Mouse (Mus musculus) kidney, adult 11 months (tissue): ENCODE measurements around the gene Irak2.
"Not testable (repeated sequence)": the region's sequence is repeated elsewhere in the genome, so short reads cannot be mapped to it uniquely, and the experiment has no call there.

Experiments used
- DNase-seq: peaks from one replicate; pipeline ENCODE4 v3.0.0; 2022

The Irak2 gene

GRCm38 (mm10) chr6:113713389-113713788 lies 75.1 kb downstream of the Irak2 start:
- not testable (repeated sequence) for DNase-seq

DNA sequence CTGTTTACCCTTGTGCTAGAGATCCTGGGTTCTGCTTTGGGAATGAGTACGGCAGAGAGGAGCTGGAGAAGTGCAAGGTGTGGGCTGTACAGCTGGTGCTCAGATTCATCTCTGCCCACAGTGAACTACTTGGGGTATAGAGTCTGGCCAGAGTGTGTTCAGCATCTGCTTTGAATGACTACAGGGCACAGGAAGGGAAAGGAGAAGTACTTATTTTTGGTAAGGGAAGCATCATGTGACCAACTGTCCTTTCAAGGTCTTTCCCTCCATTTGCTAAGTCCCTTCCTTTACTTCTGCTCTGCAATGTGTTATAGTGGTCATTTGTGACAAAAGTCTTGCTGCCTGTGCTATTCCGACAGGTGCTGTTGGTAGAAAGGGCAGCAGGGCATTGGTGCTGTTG lies 76.0 kb downstream of the Irak2 start:
- no peak for DNase-seq

DNA sequence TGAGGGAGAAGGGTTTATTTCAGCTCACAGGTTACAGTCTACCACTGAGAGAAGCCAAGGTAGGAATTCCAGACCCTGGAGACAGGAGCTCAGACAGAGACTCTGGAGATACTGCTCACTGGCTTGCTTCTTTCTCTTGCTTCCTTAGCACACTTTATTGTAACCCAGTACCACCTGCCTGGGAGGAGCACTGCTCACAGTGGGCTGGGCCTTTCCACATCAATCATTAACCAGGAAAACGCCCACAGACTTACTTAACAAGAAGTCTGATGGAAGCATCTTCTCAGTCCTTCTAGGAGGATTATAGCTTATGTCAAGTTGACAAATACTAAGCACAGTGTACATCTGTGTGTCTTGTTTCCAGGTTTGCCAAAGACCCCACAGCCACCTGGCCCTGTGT lies 76.5 kb downstream of the Irak2 start:
- peak; percentile 45 for DNase-seq

- no peak for DNase-seq
Measured at GRCm38 (mm10) chr6:113717541-113717940, 79.3 kb downstream of the Irak2 start.

DNA sequence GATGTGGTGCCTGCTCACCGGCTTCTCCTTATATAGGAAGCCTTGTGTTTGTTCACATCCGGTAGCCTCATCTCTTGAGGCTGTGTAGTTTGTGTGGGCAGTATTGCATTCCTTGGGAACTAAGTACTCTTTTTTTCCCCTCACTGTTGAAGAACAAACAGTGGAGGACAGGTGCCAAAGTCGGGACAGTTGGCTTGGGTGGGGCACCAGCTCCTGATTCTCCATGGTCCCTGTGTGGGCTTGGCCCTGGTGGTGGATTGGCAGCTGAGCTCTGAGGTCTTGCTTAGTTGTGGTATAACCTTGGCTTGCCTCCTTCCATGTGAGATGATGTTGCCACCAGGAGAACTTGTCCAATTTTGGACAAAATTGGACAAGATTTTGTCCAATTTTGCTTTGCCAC lies 81.6 kb downstream of the Irak2 start, which contains the start of gene Ghrl:
Ghrl (minus strand) TSS at position 3 of the 400 bp plus-strand sequence.
- DNase-seq: no peak

DNA sequence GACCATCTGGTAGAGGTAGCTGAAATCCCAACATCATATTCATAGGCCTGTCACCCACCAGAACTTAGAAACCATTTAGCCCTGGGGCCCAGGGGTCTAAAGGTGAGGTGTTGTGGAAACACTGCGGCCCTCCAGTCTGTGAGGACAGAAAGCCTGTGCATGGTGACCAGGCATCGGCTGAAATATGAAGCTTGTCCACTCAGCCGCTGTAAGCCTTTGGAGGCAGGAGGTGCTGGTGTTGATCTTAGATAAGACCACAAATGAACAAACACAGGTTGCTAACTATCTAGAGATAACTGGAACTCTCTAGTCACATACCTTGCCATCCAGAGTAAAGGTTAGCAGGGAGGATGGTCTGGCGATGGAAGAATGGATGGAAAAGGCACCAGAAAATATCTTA lies 82.8 kb downstream of the Irak2 start:
- DNase-seq: no peak

DNA sequence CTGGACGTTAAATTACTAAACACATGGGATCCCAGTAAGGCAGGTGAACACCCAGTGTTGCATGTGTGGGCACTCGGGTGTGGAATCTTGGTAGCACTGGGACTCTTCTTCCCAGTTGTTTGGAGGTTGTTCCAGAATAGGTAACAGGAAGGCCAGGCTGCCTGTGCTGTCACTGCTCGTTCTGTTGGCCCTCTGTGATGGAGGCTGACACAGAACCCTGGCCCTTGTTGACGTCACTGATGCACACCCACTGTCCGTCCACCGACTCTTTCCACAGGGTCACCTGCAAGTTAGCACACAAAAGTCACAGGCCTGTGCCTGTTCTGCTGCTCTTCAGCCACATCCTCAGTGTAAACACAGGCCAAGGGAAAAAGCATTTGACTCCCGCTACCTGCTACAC lies 89.9 kb downstream of the Irak2 start:
- no peak for DNase-seq

DNA sequence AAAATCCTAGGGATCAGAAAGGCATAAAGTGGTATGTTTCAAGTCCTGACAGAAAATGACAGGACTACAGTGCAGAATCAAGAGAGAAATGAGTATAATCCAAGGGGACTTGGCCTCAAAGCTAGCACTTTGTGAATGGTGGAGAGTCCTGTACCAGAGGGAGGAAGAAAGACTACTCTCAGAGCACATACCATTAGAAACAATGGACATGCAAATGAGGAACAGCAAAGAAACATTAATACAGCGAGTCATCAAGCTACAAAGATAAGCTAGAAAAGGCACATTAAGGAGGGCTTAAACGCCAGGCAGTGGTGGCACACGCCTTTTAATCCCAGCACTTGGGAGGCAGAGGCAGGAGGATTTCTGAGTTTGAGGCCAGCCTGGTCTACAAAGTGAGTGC lies 93.0 kb downstream of the Irak2 start:
- no peak for DNase-seq

- peak; percentile 32 for DNase-seq
Measured at GRCm38 (mm10) chr6:113737318-113738046, 99.2 kb downstream of the Irak2 start.

GRCm38 (mm10) chr6:113740236-113741217 lies 102.3 kb downstream of the Irak2 start, which contains the start of gene Sec13:
Gene Sec13, minus strand, starts transcription at chr6:113740743.
- DNase-seq: peak; percentile 70

GRCm38 (mm10) chr6:113741425-113741824 lies 103.2 kb downstream of the Irak2 start:
- DNase-seq: no peak

DNA sequence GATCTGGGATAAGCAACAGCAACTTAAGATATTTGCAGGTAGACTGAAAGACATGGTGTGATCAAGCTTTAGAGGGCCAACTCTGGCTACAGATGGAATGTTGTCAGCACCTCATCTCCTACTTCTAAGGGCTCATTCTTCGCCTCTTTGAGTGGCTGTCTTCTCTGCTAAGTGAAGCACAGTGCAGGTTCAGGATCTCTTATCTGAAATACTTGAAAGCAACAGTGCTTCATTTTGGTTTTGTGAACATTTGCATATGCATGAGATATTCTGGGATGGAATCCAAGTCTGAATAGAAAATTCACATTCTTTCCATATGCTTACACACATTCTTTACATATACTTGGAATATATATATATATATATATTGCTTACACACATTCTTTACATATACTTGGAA lies 104.1 kb downstream of the Irak2 start:
- DNase-seq: no peak

DNA sequence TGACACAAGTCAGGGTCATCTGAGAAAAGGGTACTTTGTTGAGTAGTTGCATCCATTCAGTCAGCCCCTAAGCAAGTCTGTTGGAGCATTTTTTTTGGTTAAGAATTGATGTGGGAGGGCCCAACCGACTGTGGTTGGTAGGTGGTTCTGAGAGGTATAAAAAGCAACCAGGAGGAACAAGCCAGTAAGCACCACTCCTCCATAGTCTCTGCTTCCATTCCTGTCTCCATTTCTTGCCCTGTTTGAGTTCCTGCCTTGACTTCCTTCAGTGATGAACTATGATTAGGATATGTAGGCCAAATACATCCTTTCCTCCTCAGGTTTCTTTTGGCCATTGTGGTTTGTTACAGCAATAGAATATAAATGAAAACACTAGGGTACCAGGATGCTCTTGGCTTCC lies 104.8 kb downstream of the Irak2 start:
- no peak for DNase-seq
